Mouse (Mus musculus) layer of hippocampus, adult 2 months (tissue): Measurements from ENCODE around the gene Mrpl51. TPM values are rescaled to one million over a fixed set of nuclear protein-coding genes. Genes with fewer than 3 reads are reported as not detected.

Source experiments
- DNase-seq, 2 experiments: peaks; one replicate each; pipeline ENCODE4 v3.0.0; 2022; ENCODE audit warnings: low spot score in 2 of 2
- H3K27ac ChIP-seq: fragments of 200-600 bp; 2 replicates; pipeline ENCODE4 v1.8.1; 2022
- H3K4me3 ChIP-seq: fragments of 200-600 bp; 2 replicates; pipeline ENCODE4 v1.8.1; 2022; ENCODE audit warnings: mild to moderate bottlenecking
- CTCF ChIP-seq: fragments of 200-600 bp; conservative IDR thresholded peaks from 2 replicates; pipeline ENCODE4 v1.8.1; 2022; ENCODE audit warnings: antibody characterized with exemption, mild to moderate bottlenecking, moderate library complexity
- long read RNA-seq, 2 experiments: library from polyadenylated mRNA; stranded (forward); transcript quantifications; one replicate each; pipeline ENCODE4 v2.0.0; 2021; ENCODE audit warnings: borderline mapping rate in 2 of 2
- total RNA-seq, 2 experiments: library from RNA; stranded (reverse); gene quantifications; 2 replicates each; pipeline ENCODE4 v1.2.3; 2021

Gene Mrpl51
- total RNA-seq: 10 to 100 TPM; 70.8 to 75.3 TPM
- long read RNA-seq, experiment 1, transcript Mrpl51-201 (3 exons, 3,427 nt): major isoform, 17 of 28 reads
- long read RNA-seq, experiment 1, partial matches to known transcripts: 9 of 28 reads
- long read RNA-seq, experiment 1, other reads (novel, unspliced or antisense): 1 of 28 reads
- long read RNA-seq, experiment 2, transcript Mrpl51-201 (3 exons, 3,427 nt): major isoform, 33 of 50 reads
- long read RNA-seq, experiment 2, partial matches to known transcripts: 1 of 50 reads
- long read RNA-seq, experiment 2, other reads (novel, unspliced or antisense): 14 of 50 reads

GRCm38 (mm10) chr6:125191332-125192015 lies at the start of gene Mrpl51, which contains the start of gene Ncapd2:
TSS of gene Mrpl51 (plus strand) at chr6:125191801.
TSS of gene Ncapd2 (minus strand) at chr6:125191701.
- Histone ChIP-seq H3K4me3 (peak within 1 kb of the TSS; percentile 98), H3K27ac (peak within 1 kb of the TSS; percentile 98)
- DNase-seq: peak; percentile 97 to 98
- TF ChIP-seq CTCF: peak; percentile 55

- TF ChIP-seq CTCF: no peak
- H3K27ac ChIP-seq: no peak overlapping the region
- H3K4me3 ChIP-seq: no peak overlapping the region
These were observed 49.2 kb upstream of the Mrpl51 start for GRCm38 (mm10) chr6:125142436-125142835.

GRCm38 (mm10) chr6:125143128-125143527 lies 48.5 kb upstream of the Mrpl51 start:
- no peak for DNase-seq
- H3K27ac ChIP-seq: no peak overlapping the region
- no peak for TF ChIP-seq CTCF
- H3K4me3 ChIP-seq: no peak overlapping the region

More at GRCm38 (mm10) chr6:125142436-125142835, 49.2 kb upstream of the Mrpl51 start:
- DNase-seq: no peak

GRCm38 (mm10) chr6:125143904-125144303 lies 47.7 kb upstream of the Mrpl51 start:
- no peak for DNase-seq
- H3K27ac ChIP-seq: no peak overlapping the region
- TF ChIP-seq CTCF: no peak
- H3K4me3 ChIP-seq: no peak overlapping the region

- Histone ChIP-seq H3K27ac (peak within 1 kb of the TSS; percentile 94), H3K4me3 (peak within 1 kb of the TSS; percentile 95)
- peak; percentile 80 for TF ChIP-seq CTCF
- peak; percentile 91 to 94 for DNase-seq
These were observed 46.6 kb upstream of the Mrpl51 start, which contains the start of gene Iffo1 for GRCm38 (mm10) chr6:125145001-125145400. TSS of gene Iffo1 (plus strand) at chr6:125145241.

GRCm38 (mm10) chr6:125145479-125145951 lies 46.1 kb upstream of the Mrpl51 start:
- no peak for DNase-seq
- 0 out of 2 replicates have a peak, but pooled peaks have one; percentile 0 for TF ChIP-seq CTCF
- peak overlapping the region; percentile 95 for H3K4me3 ChIP-seq
- H3K27ac ChIP-seq: peak overlapping the region; percentile 94

GRCm38 (mm10) chr6:125146148-125146547 lies 45.5 kb upstream of the Mrpl51 start:
- DNase-seq: no peak
- peak overlapping the region; percentile 95 for H3K4me3 ChIP-seq
- peak overlapping the region; percentile 94 for H3K27ac ChIP-seq
- TF ChIP-seq CTCF: no peak

GRCm38 (mm10) chr6:125146797-125147196 lies 44.8 kb upstream of the Mrpl51 start:
- DNase-seq: no peak
- Histone ChIP-seq H3K4me3 (peak overlapping the region; percentile 95), H3K27ac (peak overlapping the region; percentile 94)
- no peak for TF ChIP-seq CTCF

- Histone ChIP-seq H3K4me3 (peak overlapping the region; percentile 95), H3K27ac (peak overlapping the region; percentile 94)
- no peak for DNase-seq
- no peak for TF ChIP-seq CTCF
These were observed 44.3 kb upstream of the Mrpl51 start for GRCm38 (mm10) chr6:125147329-125147728.

GRCm38 (mm10) chr6:125148251-125148925 lies 43.2 kb upstream of the Mrpl51 start:
- H3K4me3 ChIP-seq: peak overlapping the region; percentile 95
- no peak for TF ChIP-seq CTCF
- peak overlapping the region; percentile 94 for H3K27ac ChIP-seq
- peak in 1 of 2 experiments; percentile 45 for DNase-seq

- peak in 1 of 2 experiments; percentile 53 for DNase-seq
- TF ChIP-seq CTCF: no peak
- H3K4me3 ChIP-seq: peak overlapping the region; percentile 95
- H3K27ac ChIP-seq: peak overlapping the region; percentile 94
These were observed 42.6 kb upstream of the Mrpl51 start for GRCm38 (mm10) chr6:125148926-125149568.

- Histone ChIP-seq H3K27ac (peak overlapping the region; percentile 94), H3K4me3 (peak overlapping the region; percentile 95)
- no peak for TF ChIP-seq CTCF
- no peak for DNase-seq
These were observed 42.0 kb upstream of the Mrpl51 start for GRCm38 (mm10) chr6:125149569-125149950.
